Mouse (Mus musculus): Measurements from ENCODE around the gene Coro2a.
A peak's percentile ranks its signal among the peaks of the same experiment; 100 is the strongest.
"Not testable (repeated sequence)": the region's sequence is repeated elsewhere in the genome, so short reads cannot be mapped to it uniquely, and the experiment has no call there.

Coro2a gene

GRCm38 (mm10) chr4:46613618-46614017 is 11.6 kb upstream of the Coro2a start:
- no peak for DNase-seq (ENCODE audit: low read depth)

DNA sequence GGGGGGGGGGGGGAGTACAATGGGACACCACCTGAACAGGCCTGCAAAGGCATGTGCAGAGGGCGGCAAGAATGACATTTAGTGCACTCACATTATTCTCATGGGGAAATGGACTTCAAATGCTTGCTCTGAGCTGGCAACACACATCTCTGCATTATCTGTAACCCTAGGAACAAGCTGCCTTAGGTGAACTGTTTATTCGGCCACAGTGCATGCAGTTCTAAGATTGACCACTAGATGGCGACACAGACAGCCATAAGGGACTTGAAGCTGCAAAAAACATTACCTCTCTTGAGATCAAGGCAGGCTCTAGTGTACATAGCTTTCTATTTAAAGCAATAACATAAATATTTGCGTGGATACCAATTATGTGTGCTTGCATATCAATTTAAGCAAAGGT is 9.2 kb upstream of the Coro2a start:
- DNase-seq (ENCODE audit: low read depth): peak; percentile 94

DNA sequence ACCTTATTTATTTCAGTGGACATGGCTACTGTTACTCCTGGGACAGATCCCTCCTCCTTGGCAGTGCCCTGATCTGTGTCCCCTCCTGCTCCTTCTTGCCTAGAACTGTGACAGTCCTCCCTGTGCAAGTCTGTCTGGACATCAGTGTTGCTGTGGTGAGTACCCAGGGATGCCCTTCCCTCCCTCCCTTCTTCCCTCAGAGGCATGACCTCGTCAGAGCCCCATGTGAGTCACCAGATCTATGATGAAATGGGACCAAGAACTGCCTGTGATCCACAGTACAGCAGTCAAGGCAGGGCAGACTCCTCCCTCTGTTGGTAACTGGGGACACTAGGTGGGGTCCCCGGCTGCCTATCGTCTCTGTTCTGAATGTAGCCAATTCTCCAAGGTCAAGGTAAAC is 5.6 kb upstream of the Coro2a start:
- DNase-seq (ENCODE audit: low read depth): no peak

GRCm38 (mm10) chr4:46605451-46605850 is 3.4 kb upstream of the Coro2a start:
- no peak for DNase-seq (ENCODE audit: low read depth)

DNA sequence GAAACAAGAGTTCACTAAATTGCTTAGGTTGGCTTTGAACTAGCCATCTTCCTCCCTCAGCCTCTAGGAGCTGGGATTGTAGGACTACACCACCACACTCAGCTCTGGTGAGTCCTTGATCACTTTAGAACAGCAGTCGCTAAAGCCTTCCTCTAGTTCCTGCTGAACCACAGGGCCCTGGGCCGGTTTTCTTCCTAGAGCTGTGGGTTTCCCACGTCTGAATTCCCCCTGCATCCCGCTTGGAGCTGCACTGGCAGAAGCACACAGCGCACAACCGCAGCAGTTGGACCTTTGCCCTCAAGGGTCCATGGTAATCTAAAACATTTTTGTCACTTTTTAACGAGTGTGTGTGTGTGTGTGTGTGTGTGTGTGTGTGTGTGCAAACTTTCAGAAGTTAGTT is 702 bp upstream of the Coro2a start:
- no peak for DNase-seq (ENCODE audit: low read depth)

DNA sequence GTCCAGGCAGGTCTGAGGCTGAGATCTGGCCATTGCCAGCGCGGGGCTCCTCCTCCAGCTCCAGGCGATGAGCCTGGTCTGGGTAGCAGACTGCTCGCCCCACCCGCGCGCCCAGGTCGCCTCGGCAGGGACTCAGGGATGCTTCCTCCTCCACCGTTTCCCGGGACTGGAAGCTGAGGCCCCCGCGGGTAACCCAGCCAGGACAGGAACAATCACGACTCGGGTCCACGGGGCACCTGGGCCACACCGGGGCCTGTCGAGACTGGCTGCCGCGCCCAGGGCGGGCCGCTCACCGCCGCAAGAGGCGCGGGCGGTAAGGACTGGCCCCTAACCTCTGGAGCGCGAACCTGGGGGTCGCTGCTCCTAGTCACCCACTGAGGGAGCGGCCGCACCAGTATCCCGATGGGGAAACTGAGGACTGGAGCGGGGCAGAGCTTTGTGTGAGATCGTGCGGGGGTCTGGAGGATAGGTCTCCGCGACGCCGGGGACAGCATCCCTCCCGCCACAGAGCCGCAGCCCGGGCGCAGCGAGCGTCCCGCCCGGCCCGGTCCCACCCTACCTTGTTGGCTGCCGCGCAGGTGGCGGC is 651 bp downstream of the Coro2a start:
- no peak for DNase-seq (ENCODE audit: low read depth)

- DNase-seq (ENCODE audit: low read depth): no peak
These were observed 1.3 kb downstream of the Coro2a start for GRCm38 (mm10) chr4:46600473-46601257.

- not testable (repeated sequence) for DNase-seq (ENCODE audit: low read depth)
These were observed 2.4 kb downstream of the Coro2a start for GRCm38 (mm10) chr4:46599609-46600008.

- DNase-seq (ENCODE audit: low read depth): no peak
These were observed 3.0 kb downstream of the Coro2a start for GRCm38 (mm10) chr4:46598981-46599380.

DNA sequence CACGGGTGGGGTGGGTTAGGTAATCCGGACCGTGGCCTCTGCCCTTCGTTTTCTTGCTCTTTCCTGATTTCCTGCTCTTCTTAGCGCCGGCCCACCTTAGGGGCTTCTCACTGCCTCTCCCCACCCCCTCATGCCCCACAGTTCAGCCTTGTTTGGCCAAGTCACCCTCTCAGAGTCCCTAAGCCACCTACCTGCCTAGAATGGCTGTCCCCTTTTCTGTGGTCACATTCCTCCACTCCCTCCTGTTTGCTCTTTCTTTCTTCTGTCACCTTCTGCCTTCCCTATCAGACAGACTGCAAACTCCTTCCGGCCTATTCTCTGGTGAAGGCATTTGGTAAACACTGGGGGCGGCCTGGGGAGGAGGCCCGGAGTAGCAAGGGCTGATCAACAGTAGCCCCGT is 3.9 kb downstream of the Coro2a start:
- DNase-seq (ENCODE audit: low read depth): no peak

DNA sequence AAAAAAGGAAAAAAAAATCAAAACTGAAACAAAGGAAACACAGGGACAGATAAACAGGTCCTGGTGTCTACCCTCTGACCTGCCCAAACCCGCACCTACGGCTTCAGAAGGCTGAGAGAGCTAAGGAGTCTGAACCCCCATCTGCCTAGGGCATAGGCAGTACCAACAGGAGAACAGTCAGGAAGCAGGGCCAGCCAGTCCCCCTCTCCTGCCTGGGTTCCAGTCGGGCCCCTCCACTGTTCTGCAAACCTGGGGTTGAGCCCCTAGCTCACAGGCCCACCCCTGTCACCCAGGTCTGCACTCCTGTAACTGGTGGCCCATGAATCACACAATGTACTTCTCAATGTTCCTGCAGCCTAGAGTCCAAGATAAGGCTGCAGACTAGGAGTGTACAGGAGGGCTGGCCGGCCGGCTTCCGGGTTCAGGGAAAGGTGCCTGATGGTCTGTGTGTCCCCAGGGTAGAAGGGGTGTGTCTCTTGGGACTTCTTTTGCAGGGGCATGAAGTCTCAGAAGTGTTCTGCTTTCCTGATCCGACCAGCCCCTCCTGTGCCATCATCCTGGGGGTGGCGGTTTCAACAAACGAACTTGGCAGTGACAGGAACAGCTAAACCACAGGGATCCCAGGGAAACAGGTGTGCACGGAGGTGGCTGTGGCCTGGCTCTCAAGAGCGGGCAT is 4.6 kb downstream of the Coro2a start:
- no peak for DNase-seq (ENCODE audit: low read depth)

- DNase-seq (ENCODE audit: low read depth): no peak
These were observed 5.6 kb downstream of the Coro2a start for GRCm38 (mm10) chr4:46596398-46596797.

DNA sequence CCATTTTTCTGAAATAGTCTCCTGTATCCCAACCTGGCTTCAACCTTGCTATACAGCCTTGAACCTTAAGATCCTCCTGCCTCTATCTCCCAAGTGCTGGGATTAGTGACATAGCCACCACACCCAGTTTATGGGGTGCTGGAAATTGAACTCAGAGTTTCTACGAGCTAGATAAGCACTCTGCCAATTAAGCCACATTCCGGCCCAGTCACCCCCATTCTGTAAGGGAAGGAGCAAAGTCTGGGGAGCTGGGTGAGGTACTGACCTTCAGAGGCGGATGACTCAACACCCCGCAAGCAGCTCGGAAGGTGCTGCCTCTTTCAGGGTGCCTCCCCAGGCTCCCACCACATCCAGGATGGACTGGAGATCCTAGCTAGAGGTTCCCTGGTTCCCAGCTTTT is 7.9 kb downstream of the Coro2a start:
- DNase-seq (ENCODE audit: low read depth): no peak

DNA sequence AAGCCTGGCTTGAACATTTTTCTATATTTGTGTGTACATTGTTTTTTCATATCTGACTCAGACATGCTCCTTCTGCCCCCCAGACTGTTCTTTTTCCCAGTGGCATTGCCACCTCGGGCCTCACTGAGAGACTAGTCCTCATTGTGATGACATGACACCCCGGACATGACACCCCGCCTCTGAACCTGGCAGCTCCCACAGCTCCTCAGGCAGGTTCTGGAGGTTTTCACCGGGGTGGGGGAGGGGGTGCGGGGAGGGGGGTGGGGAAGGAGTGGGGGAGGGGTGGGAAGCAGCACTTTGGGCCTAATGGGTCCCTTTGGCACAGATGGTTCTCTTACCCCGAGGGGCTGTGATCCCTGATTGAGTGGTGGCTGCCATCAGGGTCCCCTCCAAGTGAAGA is 8.5 kb downstream of the Coro2a start:
- no peak for DNase-seq (ENCODE audit: low read depth)

DNA sequence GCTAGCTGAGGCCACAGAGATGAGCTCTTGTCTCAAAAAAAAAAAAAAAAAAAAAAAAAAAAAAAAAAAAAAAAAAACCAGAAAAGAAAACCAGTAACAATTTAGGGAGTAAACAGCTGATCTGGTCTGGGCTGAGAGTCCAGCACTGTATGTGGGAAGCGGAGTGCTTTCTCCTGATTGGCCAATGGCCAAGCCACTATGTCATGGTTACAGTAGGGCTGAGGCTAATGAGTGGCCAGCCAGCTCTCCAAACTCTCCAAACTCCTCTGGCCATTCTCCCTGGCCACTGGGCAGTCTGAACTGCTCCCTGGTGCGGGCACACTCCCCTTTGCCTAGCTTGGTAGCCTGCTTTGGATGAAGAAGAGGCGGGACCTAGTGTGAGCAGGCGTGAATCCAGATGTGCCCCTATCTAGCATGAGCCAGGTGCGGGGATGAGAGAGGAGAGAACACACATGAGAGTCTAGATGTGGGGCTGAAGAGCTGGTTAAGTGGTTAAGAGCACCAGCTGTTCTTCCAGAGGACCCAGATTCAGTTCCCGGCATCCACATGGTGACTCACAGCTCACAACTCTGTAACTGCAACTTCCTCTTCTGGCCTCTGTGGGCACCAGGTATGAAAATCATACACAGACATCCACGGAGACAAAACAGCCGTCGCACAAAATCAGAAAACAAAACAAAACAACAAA is 10.0 kb downstream of the Coro2a start:
- DNase-seq (ENCODE audit: low read depth): no peak

DNA sequence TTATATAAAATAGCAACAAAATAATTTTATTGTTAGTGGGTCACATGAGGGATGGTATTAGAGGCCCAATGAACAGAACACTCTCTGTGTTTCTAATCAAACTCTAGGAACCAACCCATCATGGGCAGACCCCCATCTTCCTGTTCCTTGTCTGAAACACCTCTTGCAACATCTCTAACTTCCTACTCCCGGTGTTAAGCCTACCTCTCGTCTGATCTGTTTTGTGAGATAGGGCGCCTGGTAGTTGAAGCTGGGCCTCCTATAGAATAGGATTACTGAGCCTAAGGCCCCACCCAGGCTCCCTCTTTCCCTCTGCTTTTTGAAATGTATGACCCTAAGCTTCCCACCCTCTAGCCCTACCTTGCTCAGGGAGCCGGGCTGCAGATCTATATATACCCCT is 11.2 kb downstream of the Coro2a start:
- DNase-seq (ENCODE audit: low read depth): no peak

DNA sequence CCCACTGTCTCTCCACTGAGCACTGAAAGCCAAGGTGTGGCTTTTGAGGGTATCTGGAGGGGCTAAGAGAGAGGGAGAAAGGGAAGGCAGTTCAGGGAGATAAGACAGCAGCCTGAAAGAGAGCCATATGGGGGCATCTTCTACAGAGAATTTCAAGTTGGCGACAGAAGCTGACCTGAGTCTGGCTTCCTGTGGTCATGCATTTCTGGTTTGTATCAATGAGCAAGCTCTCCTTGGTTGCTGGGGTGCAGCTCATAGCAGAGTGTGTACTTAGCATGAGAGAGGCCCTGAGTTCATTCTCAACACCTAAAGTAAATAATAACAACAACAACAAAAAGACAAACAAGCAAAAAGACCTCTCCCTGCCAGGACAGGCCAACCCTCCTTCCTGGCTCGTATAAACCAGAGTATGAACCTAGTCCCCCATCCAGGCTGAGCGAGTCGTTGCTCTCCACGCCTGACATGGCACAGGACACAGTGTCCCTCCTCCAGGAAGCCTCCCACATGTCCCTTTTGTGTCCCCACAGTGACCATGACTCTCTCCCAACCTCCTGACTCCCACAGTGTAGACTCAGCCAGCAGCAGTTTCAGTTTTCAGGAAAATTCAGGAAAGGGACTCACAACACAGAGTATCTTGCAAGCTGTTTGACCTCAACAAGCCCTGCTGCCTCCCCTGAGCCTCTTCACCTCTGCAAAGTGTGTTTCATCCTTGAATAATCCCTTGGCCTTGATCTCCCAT is 11.9 kb downstream of the Coro2a start:
- no peak for DNase-seq (ENCODE audit: low read depth)

DNA sequence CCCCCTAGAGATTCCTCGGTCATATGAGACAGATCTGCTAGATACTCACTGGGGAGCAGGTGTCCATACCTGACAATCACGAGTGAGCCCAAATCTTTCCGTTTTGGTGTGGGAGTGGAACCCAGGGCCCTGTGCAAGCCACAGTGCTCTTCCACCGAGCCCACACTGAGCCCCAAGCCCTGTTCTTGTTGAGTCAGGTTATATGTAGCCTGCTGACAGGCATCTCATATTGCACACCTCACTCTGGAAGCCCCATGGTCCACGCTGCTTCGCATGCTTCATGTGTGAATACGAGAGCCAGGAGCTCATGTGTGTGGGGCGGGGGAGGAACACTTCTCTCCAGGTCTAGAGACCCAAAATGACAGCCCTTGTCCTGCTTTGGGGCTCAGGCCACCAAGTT is 12.9 kb downstream of the Coro2a start:
- no peak for DNase-seq (ENCODE audit: low read depth)

DNA sequence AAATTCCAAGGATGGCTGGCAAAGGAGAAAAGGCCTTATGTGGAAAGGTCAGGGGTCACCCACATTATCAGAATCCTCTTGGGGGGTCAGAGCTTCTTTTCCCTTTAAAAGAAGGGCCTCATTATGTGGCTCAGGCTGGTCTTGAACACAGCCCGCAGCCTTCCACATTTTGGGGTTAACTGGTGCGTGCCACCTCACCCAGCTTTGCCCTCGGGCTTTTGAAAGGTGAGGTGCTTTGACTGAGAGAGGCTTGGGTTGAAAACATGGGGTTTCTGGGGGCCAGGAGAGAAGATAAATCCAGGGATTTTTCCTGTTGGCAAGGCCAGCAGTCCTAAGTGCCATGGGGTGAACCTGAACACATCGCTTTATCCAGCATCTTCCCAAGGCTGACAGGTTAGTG is 15.5 kb downstream of the Coro2a start:
- DNase-seq (ENCODE audit: low read depth): no peak

- no peak for DNase-seq (ENCODE audit: low read depth)
These were observed 16.2 kb downstream of the Coro2a start for GRCm38 (mm10) chr4:46585811-46586190.

DNA sequence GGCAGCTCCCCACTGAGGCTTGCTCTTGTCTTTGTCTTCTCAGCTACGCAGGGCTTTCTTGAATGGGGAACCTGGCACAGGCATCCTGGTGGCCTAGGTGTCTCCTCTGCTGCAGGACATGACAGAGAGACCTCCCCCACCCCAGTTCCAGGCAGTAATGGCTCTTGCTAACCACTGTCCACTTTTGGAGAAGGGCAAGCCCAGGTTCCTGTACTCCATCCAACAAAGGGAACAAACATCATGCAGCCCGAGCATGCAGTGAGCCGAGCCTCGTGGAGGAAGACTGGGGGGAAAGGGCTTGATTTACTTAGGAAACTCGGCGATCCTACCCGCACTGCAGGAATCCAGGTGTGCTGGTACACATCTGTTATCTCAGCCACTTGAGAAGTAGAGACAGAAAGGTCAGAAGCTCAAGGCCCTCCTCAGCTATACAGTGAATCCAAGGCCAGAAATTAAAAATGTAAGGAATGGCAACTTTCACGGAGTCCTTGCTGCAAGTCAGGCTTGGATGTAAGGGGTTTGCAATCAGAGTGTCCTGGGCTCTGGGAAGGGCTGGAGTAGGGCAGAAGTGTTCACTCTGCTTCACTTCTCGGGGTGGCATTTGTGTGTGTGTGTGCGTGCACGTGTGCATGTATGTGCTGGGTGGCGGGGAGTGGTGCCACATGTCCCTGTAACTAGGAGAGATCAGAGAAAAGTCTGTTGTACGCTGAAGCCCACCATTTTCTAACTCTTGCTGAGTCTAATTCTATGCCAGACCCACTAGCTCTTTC is 16.8 kb downstream of the Coro2a start:
- no peak for DNase-seq (ENCODE audit: low read depth)
